Mouse (Mus musculus) urinary bladder, adult 18-20 months (tissue): Measurements from ENCODE around the gene Shisa9.

Experiments used
- DNase-seq, 2 experiments: peaks; one replicate each; pipeline ENCODE4 v3.0.0; 2022; ENCODE audit warnings: low spot score in 2 of 2, mixed read lengths in 2 of 2

The Shisa9 gene

GRCm38 (mm10) chr16:12309826-12310225 lies 325.9 kb downstream of the Shisa9 start:
- no peak for DNase-seq

- no peak for DNase-seq
Measured at GRCm38 (mm10) chr16:12315627-12316026, 331.7 kb downstream of the Shisa9 start.
